Mouse (Mus musculus): Measurements from ENCODE around the gene U2af1.

GRCm38 (mm10) chr17:31623101-31623500, 35.6 kb downstream of the U2af1 start:
- TF ChIP-seq CTCF (IDR thresholded peaks at IDR 0.05; ENCODE audit: low read depth, low read length) (no peak), GATA1 (IDR thresholded peaks at IDR 0.05; ENCODE audit: borderline replicate concordance, low read length) (no peak), TAL1 (conservative IDR thresholded peaks at IDR 0.05; ENCODE audit: low read depth, low read length) (no peak), POLR2AphosphoS5 (IDR thresholded peaks at IDR 0.05; ENCODE audit: insufficient replicate concordance, low read depth, low read length) (no peak), GATA2 (IDR thresholded peaks at IDR 0.05; ENCODE audit: borderline replicate concordance, low read depth, low read length) (no peak)
